Mouse (Mus musculus): Measurements from ENCODE around the gene Vwa8.

Gene Vwa8

GRCm38 (mm10) chr14:79223431-79224036 lies 374.7 kb downstream of the Vwa8 start:
- in situ Hi-C loops (cut with MboI, MseI) = loop anchor here in 1 of 2 experiments (10.0 kb wide), 1 partner anchor 1389 kb away; no protein-coding TSS in a partner anchor

DNA sequence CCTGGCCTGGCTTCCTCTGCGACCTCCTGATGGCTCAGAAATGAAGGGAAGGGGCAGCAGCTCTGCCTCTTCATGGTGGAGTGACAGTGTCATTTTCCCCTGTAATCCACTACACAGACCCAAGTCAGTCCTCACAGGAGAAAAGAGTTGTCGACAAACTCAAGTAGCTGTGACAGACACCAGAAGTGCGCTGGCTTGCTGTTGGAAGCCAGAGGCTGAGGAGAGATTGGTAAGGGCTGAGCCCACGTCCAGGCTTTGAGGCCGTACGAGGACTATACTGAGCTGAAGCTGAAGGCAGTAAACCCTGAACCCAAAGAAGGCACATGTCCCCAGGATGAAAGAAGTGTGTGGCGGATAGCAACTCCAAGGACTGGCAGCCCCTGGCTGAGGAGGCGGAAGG lies 376.6 kb downstream of the Vwa8 start:
- in situ Hi-C loops (cut with MboI, MseI) = loop anchor here in 1 of 2 experiments (5.0 to 10.0 kb wide), 2 partner anchors 98 to 1391 kb away; no protein-coding TSS in a partner anchor

DNA sequence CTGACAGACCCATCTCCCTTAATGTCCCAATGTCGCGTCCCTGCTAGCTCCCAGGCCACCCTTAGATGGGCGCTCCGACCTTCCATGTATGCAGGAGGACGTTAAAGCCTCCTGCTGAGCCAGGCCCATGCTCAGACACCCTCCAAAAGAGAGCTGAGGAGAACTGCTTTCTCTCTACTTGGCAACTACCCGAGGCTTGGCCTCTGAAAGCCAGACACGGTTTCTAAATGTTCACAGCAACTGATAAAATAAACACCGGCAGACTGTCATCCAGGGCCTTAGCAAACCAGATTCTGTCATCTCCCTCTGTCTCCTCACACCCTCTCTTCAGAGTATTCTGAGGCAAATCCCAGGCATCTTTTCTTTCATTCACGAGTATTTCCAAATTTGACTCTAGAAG lies 377.2 kb downstream of the Vwa8 start:
- in situ Hi-C loops (cut with MboI, MseI) = loop anchor here in 1 of 2 experiments (5.0 to 10.0 kb wide), 2 partner anchors 99 to 1391 kb away; no protein-coding TSS in a partner anchor

- in situ Hi-C loops (cut with MboI, MseI) = loop anchor here in 1 of 2 experiments (5.0 to 10.0 kb wide), 2 partner anchors 99 to 1392 kb away; no protein-coding TSS in a partner anchor
Measured at GRCm38 (mm10) chr14:79226741-79227140, 377.9 kb downstream of the Vwa8 start.

DNA sequence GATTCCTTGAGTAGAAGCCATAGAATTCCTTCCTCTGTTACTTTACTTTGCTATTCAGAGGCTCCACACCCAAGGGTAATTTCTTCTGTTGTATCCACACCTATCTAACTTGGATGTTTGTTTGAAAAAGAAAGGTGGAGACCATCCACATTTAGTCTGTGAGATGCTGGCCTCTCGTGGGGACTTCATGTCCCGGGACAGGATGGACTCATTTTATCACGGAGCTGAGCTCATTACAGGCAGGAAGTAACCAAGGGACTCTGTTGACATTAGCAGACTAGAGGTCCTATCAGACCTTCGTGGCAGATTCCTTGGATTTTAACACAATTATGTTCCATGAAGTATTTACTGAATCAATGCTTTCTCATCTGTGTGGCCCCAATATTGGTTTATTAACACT lies 379.1 kb downstream of the Vwa8 start:
- in situ Hi-C loops (cut with MboI, MseI) = loop anchor here in 1 of 2 experiments (5.0 to 10.0 kb wide), 2 partner anchors 101 to 1393 kb away; no protein-coding TSS in a partner anchor

DNA sequence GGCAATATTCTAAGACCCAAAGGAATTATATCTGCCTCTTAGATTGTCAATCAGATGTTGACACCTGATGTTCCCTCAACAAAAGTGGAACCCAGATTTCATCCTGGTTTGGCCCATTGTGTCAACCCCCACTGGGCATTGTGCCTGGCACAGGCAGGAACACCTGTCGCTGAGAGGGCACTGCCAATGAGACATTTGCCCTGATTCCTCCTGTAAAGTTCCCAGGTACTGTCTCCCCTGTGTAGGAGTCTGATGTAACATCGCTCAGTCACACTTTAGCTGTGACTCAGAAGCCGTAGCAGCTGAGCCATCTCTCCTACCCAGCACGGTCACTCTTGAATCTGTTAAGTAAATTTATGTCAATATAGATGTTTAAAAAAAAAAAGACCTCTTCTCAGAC lies 382.8 kb downstream of the Vwa8 start:
- in situ Hi-C loops (cut with MboI, MseI) = no loop called here

DNA sequence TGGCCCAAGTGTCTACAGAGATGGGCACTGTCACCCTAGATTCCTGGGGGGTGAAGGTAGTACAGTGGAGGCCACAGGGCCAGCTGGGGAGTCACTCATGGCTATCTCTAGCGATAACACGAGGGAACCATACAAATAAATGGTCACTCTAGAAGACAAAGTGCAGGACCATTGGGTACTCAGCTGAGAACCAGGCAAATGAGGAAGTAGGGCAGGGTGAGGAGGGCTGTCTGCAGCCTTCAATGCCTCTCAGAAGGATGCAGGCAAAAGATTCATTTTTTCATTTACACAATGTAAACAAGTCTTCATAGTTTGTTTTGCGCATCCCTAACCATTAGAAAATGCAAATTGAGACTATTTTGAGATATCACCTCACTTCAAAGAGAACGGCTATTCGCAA lies 384.8 kb downstream of the Vwa8 start:
- in situ Hi-C loops (cut with MboI, MseI) = no loop called here

- in situ Hi-C loops (cut with MboI, MseI) = no loop called here
Measured at GRCm38 (mm10) chr14:79234513-79234912, 385.7 kb downstream of the Vwa8 start.

GRCm38 (mm10) chr14:79235157-79235556 lies 386.3 kb downstream of the Vwa8 start:
- in situ Hi-C loops (cut with MboI, MseI) = no loop called here

DNA sequence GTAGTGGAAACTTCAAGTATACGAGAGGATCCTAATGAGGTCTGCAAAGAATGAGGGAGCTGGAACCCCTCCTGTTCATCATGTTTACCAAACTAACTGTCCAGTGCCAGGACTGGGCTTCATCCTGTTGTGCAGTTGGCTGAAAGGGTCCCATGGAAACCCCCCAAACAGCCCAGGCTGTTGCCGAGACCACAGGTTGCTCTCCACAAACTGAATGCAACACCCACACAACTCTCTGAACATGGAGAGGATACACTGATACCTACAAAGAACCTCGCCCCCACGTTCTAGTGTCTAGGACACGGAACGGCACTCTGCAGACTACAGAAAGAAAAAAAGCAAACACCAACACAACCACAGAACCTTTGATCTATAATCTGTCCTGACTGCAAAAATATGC lies 387.4 kb downstream of the Vwa8 start:
- in situ Hi-C loops (cut with MboI, MseI) = no loop called here

- in situ Hi-C loops (cut with MboI, MseI) = no loop called here
Measured at GRCm38 (mm10) chr14:79239402-79239801, 390.6 kb downstream of the Vwa8 start.

DNA sequence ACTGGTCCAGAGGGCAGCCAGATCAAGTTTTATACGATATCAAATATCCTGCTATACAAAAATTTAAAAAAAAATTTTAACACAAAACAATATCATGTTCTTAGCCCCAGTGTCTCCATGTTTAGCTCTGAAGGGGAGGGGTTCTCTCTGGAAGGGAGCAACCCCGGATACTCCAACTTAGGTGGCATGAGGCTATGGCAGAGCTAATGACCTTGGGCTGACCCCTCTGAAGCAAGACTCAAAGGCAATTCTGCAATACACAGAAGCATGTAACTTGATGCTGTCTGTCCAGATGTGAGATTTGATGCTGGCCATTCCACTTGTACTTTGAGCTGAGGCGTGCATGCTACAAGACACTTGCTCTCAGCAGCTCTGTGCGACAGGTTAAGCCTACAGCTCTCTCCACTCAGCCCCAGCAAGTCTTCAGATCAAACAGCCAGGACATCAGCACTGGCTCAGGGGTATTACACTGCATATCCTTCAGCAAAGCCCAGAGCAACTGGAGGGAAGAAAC lies 392.3 kb downstream of the Vwa8 start:
- in situ Hi-C loops (cut with MboI, MseI) = no loop called here

- in situ Hi-C loops (cut with MboI, MseI) = no loop called here
Measured at GRCm38 (mm10) chr14:79241656-79242385, 393.0 kb downstream of the Vwa8 start.

DNA sequence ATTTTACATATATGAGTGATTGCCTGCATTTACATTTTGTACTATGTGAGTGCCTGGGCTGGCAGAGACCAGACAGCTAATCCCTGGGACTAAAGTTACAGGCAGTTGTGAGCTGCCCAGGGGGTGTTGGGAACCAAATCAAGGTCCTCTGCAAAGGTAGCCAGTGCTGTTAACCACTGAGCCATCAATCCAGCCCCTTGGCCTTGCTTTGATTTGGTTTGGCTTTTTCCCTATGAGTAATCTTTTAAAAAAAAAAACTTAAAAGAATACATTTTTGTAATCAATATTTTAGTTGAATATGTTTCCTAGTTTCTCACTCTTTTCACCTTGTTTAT lies 393.5 kb downstream of the Vwa8 start:
- in situ Hi-C loops (cut with MboI, MseI) = no loop called here

DNA sequence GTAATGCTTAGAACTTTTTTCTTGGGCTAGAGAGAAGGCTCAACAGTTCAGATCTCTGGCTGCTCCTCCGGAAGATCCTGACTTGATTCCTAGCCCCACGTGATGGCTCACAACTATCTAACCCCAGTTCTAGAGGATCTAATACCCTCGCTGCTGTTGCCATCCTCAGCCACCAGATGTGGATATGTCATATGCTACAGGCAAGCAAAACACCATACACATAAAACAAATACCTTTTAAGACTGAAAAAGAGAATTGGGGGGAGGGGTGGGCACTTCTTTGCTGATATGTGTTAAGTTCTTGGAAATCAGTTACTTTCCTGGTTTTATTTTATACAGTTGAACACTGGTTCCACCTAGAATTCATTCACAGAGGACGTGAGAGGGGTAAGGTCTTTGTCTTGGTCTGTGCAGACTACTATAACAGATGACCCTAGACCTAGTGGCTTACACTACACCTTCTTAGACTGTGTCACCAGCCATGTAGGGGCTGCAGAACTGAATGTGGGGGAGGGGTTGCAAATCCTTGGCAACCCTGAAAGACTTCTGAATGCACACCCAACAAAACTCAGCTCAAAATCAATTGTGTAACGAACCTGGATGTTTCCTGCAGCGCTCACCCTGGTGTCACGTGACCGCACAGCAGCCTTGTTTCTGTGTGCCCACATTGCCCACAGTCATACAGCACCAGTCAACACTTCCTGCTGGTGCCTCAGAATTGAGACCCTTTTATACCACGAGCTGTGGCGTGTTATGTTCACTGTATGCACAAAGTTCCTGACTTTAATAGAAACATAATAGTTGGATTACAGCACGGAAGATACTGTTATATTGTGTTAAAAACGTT lies 394.4 kb downstream of the Vwa8 start:
- in situ Hi-C loops (cut with MboI, MseI) = no loop called here

DNA sequence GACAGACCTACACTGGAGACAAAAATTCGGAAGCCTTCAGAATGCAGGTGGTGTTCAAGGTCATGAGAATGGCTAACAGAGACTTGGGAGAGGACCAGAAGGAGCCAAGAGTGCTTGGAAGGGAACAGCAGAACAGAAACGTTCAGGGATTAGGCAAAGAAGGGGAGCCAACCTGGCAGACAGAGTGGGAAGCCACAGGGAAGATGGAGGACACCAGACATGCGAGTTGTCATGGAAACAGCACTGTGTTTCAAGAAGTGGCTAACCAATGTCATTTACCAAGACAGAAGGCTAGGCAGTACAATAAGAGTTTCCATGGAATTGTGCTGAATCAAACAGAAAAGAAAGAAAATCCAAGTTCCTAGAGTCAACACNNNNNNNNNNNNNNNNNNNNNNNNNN lies 395.7 kb downstream of the Vwa8 start:
- in situ Hi-C loops (cut with MboI, MseI) = no loop called here

- in situ Hi-C loops (cut with MboI, MseI) = no loop called here
Measured at GRCm38 (mm10) chr14:79251727-79252285, 403.0 kb downstream of the Vwa8 start.
